Mouse (Mus musculus): Measurements from ENCODE around the gene Bola1. TPM values are rescaled to one million over a fixed set of nuclear protein-coding genes. Genes with fewer than 3 reads are reported as not detected.

Gene Bola1
- total and polyA plus RNA-seq, 3 experiments: 29.6 to 95.5 (median 38.9) TPM

GRCm38 (mm10) chr3:96151836-96152235 lies 67.7 kb downstream of the Bola1 start:
- no peak for DNase-seq

DNA sequence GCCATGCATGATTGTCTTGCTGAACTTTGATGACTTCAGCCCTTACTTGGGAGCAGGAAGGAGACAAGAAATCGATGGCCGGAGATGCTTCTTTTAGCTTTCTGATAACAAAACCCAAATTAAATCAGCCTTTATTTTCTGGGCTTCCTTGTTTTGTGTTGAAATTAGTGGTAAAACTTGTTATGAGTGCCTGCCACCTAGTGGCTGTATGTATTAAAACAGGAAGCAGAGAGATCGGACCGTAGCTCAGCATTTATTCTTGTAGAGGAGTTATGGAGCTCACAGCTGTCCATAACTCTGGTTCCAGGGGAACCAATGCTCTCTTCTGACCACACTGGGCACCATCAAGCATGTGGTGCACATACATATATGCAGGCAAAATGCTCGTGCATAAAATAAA lies 71.6 kb downstream of the Bola1 start:
- DNase-seq: peak; percentile 58

Small RNA genes within 50 kb of the gene (microRNA-seq; reads per million reads assigned to microRNA genes)
- gene Gm44492: 0 reads per million in 2 experiments
- 0 reads per million in 2 experiments for gene Gm47311
- 0 reads per million in 2 experiments for gene Gm47313

Other genes starting within 250 kb of the Bola1 start
- gene Plekho1, start 223.7 kb downstream of the Bola1 start, total RNA-seq (2021): 10 to 100 TPM; 12.9 to 24.7 TPM
- gene Plekho1, start 223.7 kb downstream of the Bola1 start, polyA plus RNA-seq (2012; rRNA removed): 13.8 and 14.0 TPM in 2 replicates
- 10 to 100 TPM; 38.3 to 39.4 TPM for gene Vps45, start 161.2 kb downstream of the Bola1 start, total RNA-seq (2021)
- 2.6 and 3.0 TPM in 2 replicates for gene Vps45, start 161.2 kb downstream of the Bola1 start, polyA plus RNA-seq (2012; rRNA removed)
- 10 to 100 TPM; 25.0 to 38.2 TPM for gene Otud7b, start 115.2 kb downstream of the Bola1 start, total RNA-seq (2021)
- 16.3 and 19.7 TPM in 2 replicates for gene Otud7b, start 115.2 kb downstream of the Bola1 start, polyA plus RNA-seq (2012; rRNA removed)
- 10 to 100 TPM; 27.4 to 34.6 TPM for gene Mtmr11, start 57.7 kb downstream of the Bola1 start, total RNA-seq (2021)
- 15.0 and 20.5 TPM in 2 replicates for gene Mtmr11, start 57.7 kb downstream of the Bola1 start, polyA plus RNA-seq (2012; rRNA removed)
- gene Sf3b4, start 47.4 kb downstream of the Bola1 start, total RNA-seq (2021): 10 to 100 TPM; 49.4 to 55.2 TPM
- 169 and 183 TPM in 2 replicates for gene Sf3b4, start 47.4 kb downstream of the Bola1 start, polyA plus RNA-seq (2012; rRNA removed)
- 10 to 100 TPM in 1 of 2 experiments, 1 to 10 TPM in 1; 5.7 to 14.1 TPM for gene Sv2a, start 38.6 kb downstream of the Bola1 start, total RNA-seq (2021)
- gene Sv2a, start 38.6 kb downstream of the Bola1 start, polyA plus RNA-seq (2012; rRNA removed): 3.3 and 3.6 TPM in 2 replicates
- gene Hist2h2ab, start 156 bp upstream of the Bola1 start, total RNA-seq (2021): 1 to 10 TPM; 3.1 to 8.3 TPM
- 0.93 and 4.7 TPM in 2 replicates for gene Hist2h2ab, start 156 bp upstream of the Bola1 start, polyA plus RNA-seq (2012; rRNA removed)
- gene Hist2h2ac, start 1.2 kb upstream of the Bola1 start, total RNA-seq (2021): 10 to 100 TPM; 41.3 to 58.9 TPM
- gene Hist2h2ac, start 1.2 kb upstream of the Bola1 start, polyA plus RNA-seq (2012; rRNA removed): 5.1 TPM in 2 replicates
- gene Hist2h2be, start 1.4 kb upstream of the Bola1 start, total RNA-seq (2021): 10 to 100 TPM; 15.6 to 23.5 TPM
- gene Hist2h2be, start 1.4 kb upstream of the Bola1 start, polyA plus RNA-seq (2012; rRNA removed): 6.1 and 6.4 TPM in 2 replicates
- 10 to 100 TPM; 21.8 to 28.5 TPM for gene Hist2h3c2, start 19.4 kb upstream of the Bola1 start, total RNA-seq (2021)
- 59.6 and 80.3 TPM in 2 replicates for gene Hist2h3c2, start 19.4 kb upstream of the Bola1 start, polyA plus RNA-seq (2012; rRNA removed)
- 100 to 1,000 TPM; 493 to 563 TPM for gene Hist2h2aa2, start 20.6 kb upstream of the Bola1 start, total RNA-seq (2021)
- gene Hist2h2aa2, start 20.6 kb upstream of the Bola1 start, polyA plus RNA-seq (2012; rRNA removed): 686 and 751 TPM in 2 replicates
- 10 to 100 TPM in 1 of 2 experiments, not detected in 1; 21.4 TPM for gene Hist2h2aa1, start 25.8 kb upstream of the Bola1 start, total RNA-seq (2021)
- 503 and 643 TPM in 2 replicates for gene Hist2h2aa1, start 25.8 kb upstream of the Bola1 start, polyA plus RNA-seq (2012; rRNA removed)
- 1 to 10 TPM in 1 of 2 experiments, not detected in 1; 2.0 TPM for gene Hist2h3c1, start 27.0 kb upstream of the Bola1 start, total RNA-seq (2021)
- not detected in 2 replicates for gene Hist2h3c1, start 27.0 kb upstream of the Bola1 start, polyA plus RNA-seq (2012; rRNA removed)
- 10 to 100 TPM; 15.2 to 26.7 TPM for gene Hist2h4, start 43.6 kb upstream of the Bola1 start, total RNA-seq (2021)
- 2.7 and 2.8 TPM in 2 replicates for gene Hist2h4, start 43.6 kb upstream of the Bola1 start, polyA plus RNA-seq (2012; rRNA removed)
- 10 to 100 TPM; 50.8 to 65.4 TPM for gene Hist2h3b, start 48.9 kb upstream of the Bola1 start, total RNA-seq (2021)
- gene Hist2h3b, start 48.9 kb upstream of the Bola1 start, polyA plus RNA-seq (2012; rRNA removed): 30.9 and 38.0 TPM in 2 replicates
- 10 to 100 TPM; 61.7 to 85.5 TPM for gene Hist2h2bb, start 50.0 kb upstream of the Bola1 start, total RNA-seq (2021)
- gene Hist2h2bb, start 50.0 kb upstream of the Bola1 start, polyA plus RNA-seq (2012; rRNA removed): 0.93 TPM in 1 of 2 replicates, not detected in the other
- gene Fcgr1, start 74.3 kb upstream of the Bola1 start, total RNA-seq (2021): 1 to 10 TPM; 1.9 to 2.1 TPM
- 2.2 and 2.3 TPM in 2 replicates for gene Fcgr1, start 74.3 kb upstream of the Bola1 start, polyA plus RNA-seq (2012; rRNA removed)
- gene BC107364, start 232.6 kb upstream of the Bola1 start, total RNA-seq (2021): not detected
- gene BC107364, start 232.6 kb upstream of the Bola1 start, polyA plus RNA-seq (2012; rRNA removed): not detected in 2 replicates